Mouse (Mus musculus) retina, postnatal 1 day (tissue): Measurements from ENCODE around the gene A3galt2.

Experiments
- DNase-seq: peaks from one replicate; pipeline ENCODE4 v3.0.0-alpha.2; 2012

A3galt2 gene

DNA sequence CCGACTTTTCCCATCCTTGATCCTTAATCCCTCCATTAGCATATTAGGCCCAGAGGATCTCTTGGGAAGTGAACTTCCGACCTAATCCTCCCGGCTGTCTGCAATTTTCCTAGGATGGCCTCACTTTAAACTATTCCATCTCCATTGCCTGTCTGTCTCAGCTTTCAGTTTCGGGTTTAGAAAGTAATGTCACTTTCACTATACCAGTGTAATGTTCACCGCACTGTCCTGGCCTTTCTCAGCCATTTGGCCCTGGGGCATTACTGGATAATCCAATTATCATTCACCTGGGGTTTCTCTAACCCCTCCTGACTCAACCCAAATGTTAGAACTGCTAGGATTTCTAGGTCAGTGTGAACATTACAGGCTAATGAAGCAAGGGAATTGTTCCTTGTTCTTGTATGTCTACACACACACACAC, 26.7 kb upstream of the A3galt2 start:
- peak; percentile 71 for DNase-seq

DNA sequence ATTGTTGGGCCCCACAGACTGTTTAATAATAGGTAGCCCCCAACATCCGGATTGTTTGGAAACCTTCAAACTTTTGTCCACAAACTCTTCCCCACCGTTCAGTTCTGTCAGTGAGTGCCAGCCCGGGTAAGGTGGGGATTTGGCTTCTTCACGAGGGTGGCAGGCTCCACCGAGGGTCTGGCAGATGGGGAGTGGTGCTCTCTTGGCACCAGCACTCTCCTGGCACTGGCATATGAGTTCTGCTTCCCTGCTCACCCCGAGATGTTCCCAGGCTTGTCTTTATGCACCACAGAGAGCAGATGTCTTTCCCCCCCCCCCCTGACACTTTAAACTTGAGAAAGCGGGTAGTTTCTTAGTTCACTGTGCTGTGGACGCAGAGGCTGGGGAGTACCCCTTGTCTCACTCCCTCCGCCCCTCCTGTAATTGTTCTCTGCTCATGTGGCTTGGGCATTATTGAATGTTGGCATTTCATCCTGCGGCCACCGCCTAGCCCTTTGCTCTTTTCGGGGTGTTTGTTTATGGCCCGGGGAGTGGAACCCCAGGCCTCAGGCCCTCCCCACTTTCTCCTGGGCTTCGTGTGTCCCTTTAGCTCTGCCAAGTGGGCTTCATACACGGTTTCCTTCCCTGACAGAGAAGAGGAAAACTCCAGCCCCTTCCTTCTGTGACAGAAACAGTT, 26.0 kb upstream of the A3galt2 start:
- no peak for DNase-seq

DNA sequence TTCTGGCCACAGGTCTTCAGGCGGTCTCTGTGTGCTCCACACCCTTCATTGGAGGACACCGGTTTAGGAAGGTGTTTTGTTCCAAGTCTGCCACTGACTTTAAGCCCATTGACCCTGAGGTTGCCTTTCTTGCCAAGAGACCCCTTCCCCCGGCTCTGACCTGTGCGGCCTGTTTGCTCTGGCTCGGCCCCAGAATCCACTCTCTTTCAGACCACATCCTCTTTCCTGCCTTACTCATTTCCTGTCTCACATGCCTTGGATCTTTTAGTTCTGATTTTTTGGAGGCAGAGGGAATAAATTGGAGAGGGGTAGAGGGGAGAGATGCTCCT, 25.5 kb upstream of the A3galt2 start:
- no peak for DNase-seq

DNA sequence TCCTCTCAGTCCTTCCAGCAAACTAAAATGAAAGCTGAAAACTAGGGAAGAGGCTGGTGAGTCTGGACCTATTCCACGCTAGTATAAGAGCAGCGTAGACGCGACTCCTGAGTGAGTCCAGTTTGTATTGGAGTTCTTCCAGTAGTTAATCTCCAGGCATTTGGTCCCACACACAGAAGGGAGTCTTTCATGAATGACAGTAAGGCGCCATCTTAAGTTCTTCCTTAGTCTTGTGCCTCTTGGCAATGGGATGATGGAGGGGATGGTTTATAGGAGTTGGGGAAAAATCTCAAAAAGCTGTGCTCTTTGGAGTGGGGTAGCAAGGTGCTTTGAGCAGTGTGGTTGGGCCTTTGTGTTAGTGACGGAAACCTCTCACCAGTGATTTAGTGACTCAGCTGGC, 24.9 kb upstream of the A3galt2 start:
- no peak for DNase-seq

DNA sequence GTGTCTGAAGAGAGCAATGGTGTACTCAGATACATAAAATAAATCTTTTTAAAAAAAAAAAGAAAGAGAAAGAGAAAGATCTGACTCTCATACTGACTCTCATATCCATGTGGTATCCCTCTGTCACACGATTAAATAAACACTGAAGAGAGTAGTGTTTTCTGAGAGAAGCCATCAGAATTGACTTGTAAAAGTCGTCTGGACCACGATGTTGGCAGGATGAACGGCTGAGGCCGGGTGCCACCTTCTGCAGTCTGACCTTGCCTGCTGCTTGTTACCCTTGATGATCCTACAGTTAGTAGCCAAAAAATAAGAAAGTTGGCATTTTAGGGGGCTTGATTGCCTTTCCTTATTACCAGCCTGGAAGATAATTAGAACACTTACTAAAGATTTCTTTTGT, 22.4 kb upstream of the A3galt2 start:
- DNase-seq = no peak

DNA sequence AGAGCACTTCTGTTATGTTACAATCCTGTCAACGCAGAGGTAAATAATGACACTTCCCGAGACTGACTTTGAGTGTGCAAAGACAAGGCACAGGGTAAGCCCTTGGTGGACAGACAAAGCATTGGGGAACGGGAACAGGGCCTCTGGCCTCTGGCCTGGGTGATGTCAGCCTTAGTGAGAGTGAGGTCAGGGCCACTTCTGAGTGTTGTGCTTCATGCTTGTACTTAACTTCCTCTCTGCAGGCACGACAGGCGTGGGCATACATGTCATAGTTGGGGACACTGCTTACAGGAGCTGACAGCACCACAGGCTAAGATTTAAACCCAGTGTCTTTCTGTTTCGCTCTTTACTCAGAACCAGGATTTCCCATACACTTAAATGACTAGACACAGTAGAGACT, 21.7 kb upstream of the A3galt2 start:
- DNase-seq = no peak

DNA sequence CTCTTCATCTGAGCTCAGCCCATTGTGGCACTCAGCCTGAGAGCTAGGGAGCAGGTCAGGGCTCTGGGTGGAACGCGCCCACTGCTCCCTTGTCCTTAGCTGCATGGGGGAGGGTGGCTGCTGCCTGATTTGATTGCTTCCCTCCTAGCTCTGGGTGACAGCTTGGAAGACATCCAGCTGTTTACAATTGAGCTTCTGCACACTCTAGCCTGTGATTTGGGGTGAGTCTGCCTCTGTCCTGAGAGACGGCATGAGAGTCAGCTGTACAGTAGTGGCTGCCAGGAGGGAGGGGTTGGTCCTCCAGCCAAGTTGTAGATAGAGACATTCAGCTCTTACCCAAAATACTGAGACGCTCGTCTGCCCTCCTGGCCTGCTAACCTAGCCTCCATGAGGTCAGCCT, 20.9 kb upstream of the A3galt2 start:
- peak; percentile 90 for DNase-seq

DNA sequence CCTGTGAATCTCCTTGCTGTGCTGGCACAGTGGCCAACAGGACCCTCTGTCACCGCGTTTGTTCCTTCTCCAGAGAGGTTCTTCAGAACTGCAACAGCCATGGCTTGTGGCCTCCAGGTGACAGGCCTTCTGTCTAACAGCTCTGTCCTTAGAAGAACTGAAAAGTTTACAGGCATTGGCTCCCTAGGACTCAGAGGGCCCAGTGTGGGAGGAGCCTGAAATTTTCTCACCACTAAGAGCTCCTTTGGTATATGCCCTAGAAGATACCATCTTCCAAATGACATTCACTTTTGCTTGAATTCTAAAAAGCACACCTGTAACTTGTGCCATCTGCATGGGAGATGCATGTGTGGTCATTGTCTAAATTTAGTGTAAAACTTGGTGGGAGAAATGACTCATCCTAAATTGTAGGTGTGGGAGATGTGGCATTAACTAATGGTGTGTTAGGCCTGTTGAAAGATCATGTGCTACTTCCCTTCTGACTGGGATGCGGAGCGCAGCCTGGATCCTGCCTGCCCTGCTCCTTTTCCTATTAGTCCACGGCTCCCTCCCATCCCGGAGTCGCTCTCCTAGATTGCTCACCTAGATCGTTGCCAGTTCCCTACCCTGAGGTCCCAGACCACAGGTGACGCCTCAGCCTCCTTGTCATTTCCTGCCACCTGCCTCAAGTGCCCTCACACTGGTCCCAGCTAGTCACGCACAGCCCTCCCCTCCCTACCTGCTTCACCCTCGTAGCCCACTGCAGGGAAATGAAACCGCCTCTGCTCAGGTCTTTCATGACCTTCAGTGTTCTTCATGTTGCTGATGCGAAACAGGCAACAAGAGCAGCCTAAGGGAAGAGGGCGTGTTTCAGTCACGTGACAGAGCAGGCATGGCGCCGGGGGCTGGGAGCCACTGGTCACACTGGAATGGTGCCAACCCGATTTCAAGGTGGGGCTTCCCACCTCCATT, 20.2 kb upstream of the A3galt2 start:
- no peak for DNase-seq

DNA sequence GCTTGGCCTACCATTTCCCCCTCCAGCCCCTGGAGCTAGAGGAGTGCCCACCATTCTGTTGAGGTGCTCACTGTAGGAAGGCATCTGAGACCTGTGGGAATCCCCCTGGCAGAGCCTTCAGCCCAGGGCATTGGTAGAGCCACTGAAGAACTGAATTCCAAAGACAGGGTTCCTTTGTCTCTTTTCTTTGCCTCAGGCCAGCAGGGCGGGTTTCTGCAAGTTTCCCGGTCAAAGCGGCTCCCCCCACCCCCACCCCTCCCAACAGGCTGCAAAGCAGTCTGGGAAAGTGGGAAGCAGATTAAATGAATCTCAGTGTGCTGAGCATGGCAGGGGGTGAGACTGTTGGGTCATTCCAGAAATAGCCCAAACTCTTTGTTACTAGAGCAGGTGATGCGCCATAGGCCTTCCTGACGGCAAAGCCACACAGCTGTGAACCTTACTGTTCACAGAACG, 18.0 kb upstream of the A3galt2 start:
- peak; percentile 92 for DNase-seq

DNA sequence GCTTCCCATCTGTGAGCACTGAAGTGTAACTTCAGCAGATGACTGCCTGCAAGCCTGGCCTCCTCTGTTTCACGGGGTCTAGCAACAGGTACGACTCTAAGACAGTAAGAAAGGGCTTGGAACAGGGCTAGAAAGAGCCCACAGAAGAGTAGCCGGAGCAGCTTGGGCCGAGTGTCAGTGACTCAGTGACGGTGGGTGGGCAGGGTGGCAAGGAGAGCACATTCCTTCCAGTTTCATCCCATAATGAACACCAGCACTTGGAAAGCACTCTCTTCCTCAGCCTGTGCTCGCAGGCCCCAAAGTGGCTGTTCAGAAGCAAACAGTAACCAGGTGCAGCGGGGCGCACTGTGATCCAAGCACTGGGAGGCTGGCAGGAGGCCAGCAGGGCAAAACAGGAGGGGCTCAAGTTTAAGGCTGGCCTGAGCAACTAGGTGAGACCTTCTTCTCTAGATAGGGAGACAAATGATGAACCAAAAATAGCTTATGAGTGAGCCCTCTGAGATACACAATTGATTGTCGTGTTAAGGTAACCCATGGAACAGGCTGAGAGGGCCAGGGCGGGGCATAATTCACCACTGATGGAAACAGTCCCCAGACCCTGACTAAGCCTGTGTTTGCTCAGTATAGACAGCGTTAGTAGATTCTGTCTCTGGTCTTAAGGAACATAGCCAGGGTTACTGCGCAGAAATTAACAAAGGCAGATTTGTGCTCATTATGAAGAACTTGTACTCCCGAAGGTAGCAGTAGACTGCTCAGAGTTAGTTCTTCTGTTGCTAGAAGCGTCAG, 17.1 kb upstream of the A3galt2 start:
- peak; percentile 68 for DNase-seq

DNA sequence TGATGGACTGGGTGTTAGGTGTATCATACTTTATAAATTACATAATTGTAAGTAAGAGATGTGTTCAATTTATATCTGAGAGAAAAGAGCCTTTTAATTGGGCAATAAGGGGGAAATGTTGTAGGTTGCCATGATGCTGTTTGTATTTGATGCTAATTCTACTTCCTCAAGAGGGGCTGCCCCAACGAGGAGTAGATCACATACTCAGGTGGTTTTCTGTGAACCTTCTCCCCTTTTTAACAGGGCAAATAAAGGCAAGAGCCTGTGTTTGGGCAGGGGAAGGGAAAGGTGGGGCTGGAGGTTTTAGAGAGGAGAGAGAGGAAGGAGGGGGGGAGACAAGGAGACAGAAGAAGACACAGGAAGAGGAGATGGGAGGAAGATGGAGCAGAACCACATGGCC, 14.3 kb upstream of the A3galt2 start:
- DNase-seq = no peak

DNA sequence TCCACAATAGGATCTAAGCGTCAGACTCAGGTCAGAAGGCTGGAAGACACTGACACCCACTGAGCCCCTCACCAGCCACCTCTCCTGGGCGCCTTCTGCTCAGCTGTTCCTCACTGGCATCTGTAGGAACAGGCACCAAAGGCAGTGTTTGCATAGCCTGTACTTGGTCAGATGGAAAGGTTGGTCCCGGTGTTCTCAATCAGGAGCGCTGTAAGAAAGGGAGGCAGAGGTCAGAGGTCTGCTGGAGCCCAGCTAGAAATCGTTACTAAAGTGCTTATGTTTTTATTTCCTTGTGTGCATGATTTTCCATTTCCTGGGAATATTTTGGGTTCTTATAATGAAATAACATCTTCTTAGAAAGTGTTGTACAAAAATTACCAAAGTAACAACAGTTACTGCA, 13.3 kb upstream of the A3galt2 start:
- no peak for DNase-seq

DNA sequence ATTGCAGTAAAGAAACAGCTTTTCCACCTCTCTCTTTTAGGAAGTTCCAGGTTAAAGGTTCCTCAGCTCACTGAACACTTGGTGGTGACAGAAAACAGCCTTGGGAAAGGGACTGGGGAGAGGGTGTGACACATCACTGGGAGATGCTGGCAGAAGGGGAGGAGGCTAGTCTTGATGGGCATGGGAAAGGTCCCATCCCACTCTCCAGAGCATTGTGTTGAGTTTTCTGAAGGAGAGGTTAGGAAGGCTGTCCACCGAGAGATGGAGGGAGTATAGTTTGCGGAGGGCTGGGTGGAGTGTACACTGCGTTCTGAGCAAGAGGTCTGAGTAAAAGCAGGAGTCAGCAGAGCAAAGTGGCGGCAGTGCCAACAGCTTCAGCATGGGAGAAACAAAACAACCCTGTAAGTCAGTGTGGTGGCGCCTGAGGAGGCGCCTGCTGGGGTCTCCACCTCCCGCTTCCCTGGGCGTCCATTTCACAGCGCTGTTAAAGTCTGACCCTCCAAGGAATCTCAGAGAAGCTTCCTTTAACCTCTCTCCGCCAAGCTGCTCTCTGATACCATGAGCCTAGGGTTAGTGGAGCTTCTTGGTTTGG, 12.7 kb upstream of the A3galt2 start:
- no peak for DNase-seq

DNA sequence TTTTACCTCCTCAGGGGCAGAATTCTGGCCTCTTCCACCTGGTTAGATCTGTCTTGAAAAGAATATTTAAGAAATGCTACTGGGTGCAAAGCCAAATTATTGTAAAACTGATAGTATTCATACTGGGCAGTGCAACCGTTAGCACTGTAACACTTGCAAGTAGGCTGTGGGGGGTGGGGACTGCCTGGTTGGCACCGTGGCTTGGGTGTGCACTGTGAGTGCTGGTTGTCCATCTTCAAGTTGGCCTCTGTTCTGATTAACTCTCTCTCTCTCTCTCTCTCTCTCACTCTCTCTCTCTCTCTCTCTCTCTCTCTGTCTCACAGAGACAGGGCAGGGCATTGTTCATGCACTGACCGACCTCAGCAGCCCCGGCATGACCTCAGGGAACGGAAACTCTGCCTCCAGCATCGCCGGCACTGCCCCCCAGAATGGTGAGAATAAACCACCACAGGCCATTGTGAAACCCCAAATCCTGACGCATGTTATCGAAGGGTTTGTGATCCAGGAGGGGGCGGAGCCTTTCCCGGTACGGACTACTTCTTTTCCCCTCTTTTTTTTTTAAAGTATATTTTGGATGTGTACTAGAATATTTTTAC, 12.0 kb upstream of the A3galt2 start:
- no peak for DNase-seq

DNA sequence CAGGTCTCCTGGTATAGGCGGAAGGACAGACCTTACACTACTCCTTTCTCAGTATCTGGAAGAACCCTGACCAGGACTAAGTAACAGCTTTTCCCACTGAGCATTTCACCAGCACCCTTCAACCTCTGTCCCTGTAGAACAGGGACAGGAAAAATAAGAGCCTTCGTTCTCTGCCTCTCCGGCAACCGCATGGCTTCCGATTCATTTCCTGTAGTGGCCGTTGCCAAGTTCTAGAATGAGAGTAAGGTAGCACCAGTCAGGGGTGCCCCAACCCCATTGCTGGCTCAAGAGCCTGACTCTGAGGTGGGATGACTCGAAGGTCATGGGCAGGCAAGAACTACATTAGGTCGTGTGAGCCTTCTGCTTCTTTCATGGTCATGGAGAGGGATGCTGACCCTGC, 10.0 kb upstream of the A3galt2 start:
- DNase-seq = no peak

DNA sequence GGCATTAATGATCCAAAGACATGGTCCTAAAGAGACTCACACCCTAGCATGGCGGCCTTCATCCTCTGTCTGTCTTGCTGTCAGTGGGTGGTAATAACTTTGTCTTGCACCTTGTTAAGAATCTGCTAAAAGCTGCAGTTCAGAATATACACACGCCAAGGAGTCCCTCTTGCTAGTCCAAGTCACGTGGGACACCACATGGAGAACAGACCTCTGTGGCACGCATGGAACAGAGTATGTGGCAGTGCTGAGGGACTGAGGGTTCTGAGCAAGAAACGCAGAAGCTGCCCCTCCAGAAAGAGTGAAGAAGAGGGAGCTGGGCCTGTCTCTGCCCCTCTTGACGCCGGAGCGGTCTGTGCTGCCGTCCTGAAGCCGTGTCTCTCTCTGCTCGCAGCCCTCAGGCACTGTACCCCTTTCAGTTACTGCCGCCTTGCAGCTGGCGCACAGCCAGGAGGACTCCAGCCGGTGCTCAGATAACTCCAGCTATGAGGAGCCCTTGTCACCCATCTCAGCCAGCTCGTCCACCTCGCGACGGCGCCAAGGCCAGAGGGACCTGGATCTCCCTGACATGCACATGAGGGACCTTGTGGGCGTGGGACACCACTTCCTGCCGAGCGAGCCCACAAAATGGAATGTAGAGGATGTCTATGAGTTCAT, 7.4 kb upstream of the A3galt2 start:
- DNase-seq = no peak

DNA sequence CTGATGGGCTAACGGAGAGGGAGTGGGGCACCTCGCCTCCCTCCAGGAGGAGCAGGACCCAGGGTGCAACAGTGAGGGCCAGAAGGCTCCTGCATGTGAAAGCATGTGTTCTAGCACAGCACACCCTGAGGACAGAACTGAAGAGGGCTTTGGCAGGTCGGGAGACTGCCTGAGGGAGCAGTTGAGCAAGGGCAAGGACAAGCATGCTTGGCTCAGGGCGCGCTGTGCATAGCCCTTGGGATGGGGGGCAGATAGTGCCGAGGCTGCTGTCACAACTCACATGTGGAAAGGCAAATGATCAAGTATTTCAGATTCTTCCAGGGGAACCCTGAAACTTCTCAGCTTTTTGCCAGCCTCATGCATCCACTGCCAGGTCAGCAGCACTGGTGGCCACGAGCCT, 6.9 kb upstream of the A3galt2 start:
- no peak for DNase-seq

DNA sequence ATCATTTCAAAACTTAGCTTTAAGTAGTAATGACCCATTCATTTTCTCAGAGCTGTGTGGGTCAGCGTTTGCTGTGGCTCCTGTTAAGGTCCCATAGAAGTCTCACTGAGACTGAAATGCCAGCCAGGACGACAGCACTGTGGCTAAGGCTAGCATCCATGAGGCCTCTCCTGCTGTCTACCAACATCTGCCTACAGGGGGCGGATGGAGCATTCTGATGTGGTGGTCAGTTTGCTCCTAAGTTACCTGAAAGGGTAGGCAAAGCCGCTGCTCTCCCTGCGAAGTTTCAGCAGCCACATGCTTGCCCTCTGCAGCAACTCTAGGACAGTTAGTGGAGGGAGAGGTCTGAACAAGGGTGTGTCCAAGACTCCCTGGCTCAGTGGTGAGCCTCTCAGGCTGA, 4.2 kb upstream of the A3galt2 start:
- DNase-seq = no peak

DNA sequence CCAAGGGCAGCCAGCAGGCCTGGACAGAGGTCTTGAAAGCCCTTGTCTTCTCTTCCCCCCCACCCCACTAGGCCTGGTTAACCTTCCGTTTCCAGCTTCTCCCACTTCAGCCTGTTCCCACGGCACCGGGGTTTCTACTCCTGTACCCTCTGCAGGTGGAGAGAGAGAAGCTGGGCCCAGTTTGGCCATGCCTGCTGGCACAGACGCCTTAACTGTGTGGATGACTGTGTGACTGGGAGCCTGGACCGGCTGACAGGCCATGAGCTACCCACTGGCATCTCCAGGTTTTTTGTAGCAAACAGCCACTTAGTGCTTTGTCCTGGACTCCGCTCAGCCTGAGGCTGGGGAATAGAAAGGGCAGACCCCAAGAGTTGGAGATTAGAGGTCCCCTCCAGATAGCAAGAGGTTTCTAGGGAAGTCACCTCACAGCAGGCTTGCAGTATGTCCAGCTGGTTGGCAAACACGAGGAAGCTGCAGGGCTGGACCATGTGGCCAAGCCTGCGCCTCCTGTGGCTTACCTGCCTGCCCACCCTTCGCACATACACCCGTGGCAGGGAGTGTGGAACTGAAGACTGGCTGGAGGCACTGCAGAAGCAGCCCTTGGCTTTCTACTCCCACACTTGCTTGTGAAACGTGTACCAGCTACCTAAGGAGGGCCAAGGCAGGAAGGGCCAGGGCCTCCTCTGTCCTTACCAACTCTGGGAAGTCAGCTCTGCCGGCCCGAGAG, 3.0 kb upstream of the A3galt2 start:
- no peak for DNase-seq

DNA sequence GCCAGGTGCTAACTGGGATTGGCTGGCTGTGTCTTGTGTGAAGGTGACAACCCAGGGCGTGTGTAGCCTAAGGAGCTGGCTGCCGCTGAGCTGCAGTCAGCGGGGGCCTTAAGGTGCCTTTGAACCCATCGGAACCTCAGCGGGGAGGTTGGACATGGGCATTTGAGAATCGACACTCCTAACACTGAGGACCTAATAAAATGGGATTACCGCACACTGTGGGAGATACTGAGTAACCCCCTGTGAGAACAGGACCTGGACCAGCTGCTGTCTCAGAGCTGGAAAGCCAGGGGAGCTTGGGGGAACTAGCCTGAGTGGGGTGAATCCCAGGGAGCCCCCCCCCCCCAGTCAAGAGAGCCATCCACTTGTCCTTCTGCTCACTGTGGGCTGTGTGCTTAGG, 1.6 kb upstream of the A3galt2 start:
- DNase-seq = no peak

DNA sequence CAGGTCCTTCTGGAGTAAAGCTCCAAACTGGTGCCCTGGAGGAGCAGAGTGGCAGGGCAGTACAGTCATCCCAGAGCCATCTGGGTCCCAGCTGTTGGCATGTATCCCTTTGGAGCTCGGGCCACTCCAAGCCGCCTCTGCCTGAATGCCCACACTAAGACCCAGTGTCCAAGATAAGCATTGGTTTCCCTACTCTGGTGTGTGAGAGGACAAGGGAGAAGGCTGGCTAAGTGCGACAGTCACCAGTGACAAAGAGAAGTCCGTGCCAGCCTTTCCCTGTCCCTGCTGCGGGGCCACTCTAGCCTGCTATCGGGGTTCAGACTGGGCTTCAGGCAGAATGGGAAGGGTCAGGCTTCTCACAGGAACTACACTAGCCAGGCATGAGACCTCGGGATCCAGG, 736 bp downstream of the A3galt2 start:
- no peak for DNase-seq

DNA sequence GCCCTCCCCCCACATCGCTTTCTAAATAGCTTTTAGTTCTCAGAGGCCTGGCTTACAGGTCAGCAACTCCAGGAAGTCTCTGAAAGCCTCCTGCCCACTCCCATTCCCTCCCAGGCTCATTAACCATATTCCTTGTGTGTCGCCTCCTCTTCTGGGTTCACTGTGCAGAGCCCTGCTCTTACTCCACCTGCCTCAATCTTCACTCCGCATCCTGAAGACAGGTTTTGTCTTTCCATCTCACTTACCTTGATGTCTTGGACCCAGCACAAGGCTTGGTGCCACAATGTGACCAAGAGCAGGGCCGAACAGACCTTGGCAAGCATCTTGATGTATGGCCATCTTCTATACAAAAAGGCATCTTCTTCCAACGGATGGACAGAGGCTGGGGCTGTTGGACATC, 4.0 kb downstream of the A3galt2 start:
- DNase-seq = no peak
